Mouse (Mus musculus) kidney, adult 2 months (tissue): ENCODE results near the gene Slc45a1.

ENCODE experiments used
- CTCF ChIP-seq: fragments of 200-500 bp; conservative IDR thresholded peaks from 2 replicates; pipeline ENCODE4 v1.5.1; 2011; ENCODE audit warnings: low read depth, mild to moderate bottlenecking, control low read depth, low read length, moderate library complexity, mixed read lengths; ENCODE audit not compliant: insufficient read depth, insufficient read length
- POLR2A ChIP-seq: fragments of 200-500 bp; IDR thresholded peaks from one replicate; pipeline ENCODE4 v1.6.1; 2011; ENCODE audit warnings: low read depth, low read length, control low read depth

DNA sequence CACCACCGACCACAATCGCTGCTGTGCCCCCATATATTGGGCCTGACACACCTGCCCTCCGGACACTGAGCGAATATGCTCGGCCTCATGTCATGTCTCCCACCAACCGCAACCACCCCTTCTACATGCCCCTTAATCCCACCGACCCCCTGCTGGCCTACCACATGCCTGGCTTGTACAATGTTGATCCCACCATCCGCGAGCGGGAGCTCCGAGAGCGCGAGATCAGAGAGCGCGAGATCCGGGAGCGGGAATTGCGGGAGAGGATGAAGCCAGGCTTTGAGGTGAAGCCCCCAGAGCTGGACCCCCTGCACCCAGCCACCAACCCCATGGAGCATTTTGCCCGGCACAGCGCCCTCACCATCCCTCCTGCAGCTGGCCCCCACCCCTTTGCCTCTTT is 35.1 kb downstream of the Slc45a1 start:
- TF ChIP-seq POLR2A (no peak), CTCF (no peak)
